Comparison of ENCODE assay signal across 8 mouse cellular contexts in the genomic region with DNA sequence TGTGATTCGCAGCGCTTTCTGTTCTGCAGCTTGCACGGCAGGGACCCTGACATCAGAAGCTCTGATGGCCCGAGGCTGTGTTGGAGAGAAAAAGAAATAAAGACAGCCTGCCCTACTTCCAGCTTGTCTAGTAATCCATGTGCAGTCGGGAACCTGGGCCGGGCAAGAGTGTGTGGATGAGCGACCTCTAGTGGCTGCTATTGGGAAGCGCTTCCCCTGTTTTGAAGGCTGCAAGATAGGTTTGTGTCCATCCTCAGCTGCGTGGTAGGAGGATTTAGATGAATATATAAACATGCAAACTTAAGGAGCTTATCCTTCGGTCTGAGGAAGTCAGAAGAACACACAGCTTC.
DNase-seq lines count a peak whose midpoint lies in the region; ATAC-seq lines count a peak whose summit lies in the region.

No protein-coding gene starts in this region.

- no peaks in the 10 kb centered on the region for H3K4me1 ChIP-seq in intestine, embryonic 14.5 days (replicated peaks; ENCODE audit: control insufficient read depth, insufficient read depth, low read length)
- H3K4me1 ChIP-seq in midbrain, embryonic 10.5 days = peaks cover 15% of the 10 kb centered on the region

- no peaks in the 10 kb centered on the region for H3K36me3 ChIP-seq in intestine, embryonic 14.5 days (ENCODE audit: control insufficient read depth, insufficient read depth, low read length)
- H3K36me3 ChIP-seq in midbrain, embryonic 10.5 days = no peaks in the 10 kb centered on the region

- intact Hi-C loops in left cerebral cortex, postnatal 10 days (cut with DNase I) = loop anchor here (5.0 kb wide), 2 partner anchors 95 to 195 kb away; partner anchors contain the start of gene Atxn1

- no peak overlapping the region for H3K9ac ChIP-seq in intestine, embryonic 14.5 days (ENCODE audit: low read length)

- no peaks in the 10 kb centered on the region for H3K9me3 ChIP-seq in intestine, embryonic 14.5 days (ENCODE audit: control insufficient read depth, low read length)
- no peaks in the 10 kb centered on the region; the same call in 1 of the 2 replicates for H3K9me3 ChIP-seq in midbrain, embryonic 10.5 days (replicated peaks)

- no peak overlapping the region for H3K27ac ChIP-seq in intestine, embryonic 14.5 days (ENCODE audit: low read depth)
- peak overlapping the region; percentile 10; the same call in 1 of the 2 replicates for H3K27ac ChIP-seq in midbrain, embryonic 10.5 days (replicated peaks)

- H3K4me2 ChIP-seq in intestine, embryonic 14.5 days (ENCODE audit: low read length) = peak overlapping the region; percentile 32

- DNase-seq in ZHBTc4 (ENCODE audit: low read depth, low spot score) = peak; percentile 84
- peak; percentile 60 for DNase-seq in gastrocnemius, postnatal 25 days
- peak; percentile 73 for DNase-seq in intestine, embryonic 14.5 days (ENCODE audit: low spot score)
- DNase-seq in left cerebral cortex, postnatal 10 days (ENCODE audit: extremely low spot score in 1 of 2, low spot score in 2 of 2) = peak; percentile 78 to 87
- peak; percentile 79 for DNase-seq in midbrain, embryonic 10.5 days (ENCODE audit: low spot score)
- DNase-seq in right cerebral cortex, postnatal 4 days = peak; percentile 73

- ATAC-seq in common myeloid progenitor, adult 5-6 weeks (replicated peaks; ENCODE audit: low read depth, poor library complexity, severe bottlenecking) = peak; percentile 89
- no peak for ATAC-seq in intestine, embryonic 14.5 days (replicated peaks; ENCODE audit: low FRiP score, low TSS enrichment, low read depth)
- no peak for ATAC-seq in erythroid progenitor cell, adult 5-6 weeks (replicated peaks; ENCODE audit: low FRiP score, poor library complexity, severe bottlenecking)

- WGBS in intestine, embryonic 14.5 days = 2% methylated on average over 10 of the region's 10 CpGs
- 3% methylated on average over 10 of the region's 10 CpGs for WGBS in midbrain, embryonic 10.5 days

- no peaks in the 10 kb centered on the region for H3K27me3 ChIP-seq in intestine, embryonic 14.5 days (replicated peaks; ENCODE audit: control insufficient read depth, insufficient read depth, low read length)
- no peaks in the 10 kb centered on the region for H3K27me3 ChIP-seq in midbrain, embryonic 10.5 days (ENCODE audit: low read depth, poor library complexity, severe bottlenecking)

- H3K4me3 ChIP-seq in intestine, embryonic 14.5 days (ENCODE audit: low read depth, low read length) = no peak overlapping the region
- peak overlapping the region; percentile 24; the same call in 1 of the 2 replicates for H3K4me3 ChIP-seq in midbrain, embryonic 10.5 days
